8 mouse cellular contexts compared by ENCODE assay signal in genomic region chr19:4811063-4811908, GRCm38 (mm10). TPM values are rescaled to one million over a fixed set of nuclear protein-coding genes. Genes with fewer than 3 reads are reported as not detected.
DNase-seq lines count a peak whose midpoint lies in the region; ATAC-seq lines count a peak whose summit lies in the region.

Gene Gm21992, minus strand, starts transcription at chr19:4811612.
Gene Rbm14, minus strand, starts transcription at chr19:4811634.

- WGBS in heart, embryonic 14.5 days = under 1% methylated on average over 83 of the region's 83 CpGs
- WGBS in liver, embryonic 13.5 days (ENCODE audit: insufficient replicate concordance) = under 1% methylated on average over 83 of the region's 83 CpGs
- WGBS in stomach, embryonic 16.5 days = under 1% methylated on average over 83 of the region's 83 CpGs

- no peaks in the 10 kb centered on the region for H3K27me3 ChIP-seq in heart, embryonic 14.5 days (ENCODE audit: control insufficient read depth, insufficient read depth, low read length)
- no peaks in the 10 kb centered on the region for H3K27me3 ChIP-seq in liver, embryonic 13.5 days
- no peaks in the 10 kb centered on the region for H3K27me3 ChIP-seq in stomach, embryonic 16.5 days (ENCODE audit: control insufficient read depth, insufficient read depth, low read length)

- peak within 1 kb of the TSS; percentile 92 to 97 for H3K27ac ChIP-seq in heart, embryonic 14.5 days (replicated peaks in 1 of 2; ENCODE audit: control insufficient read depth in 1 of 2, insufficient read depth in 1 of 2, low read depth in 2 of 2, low read length in 2 of 2)
- H3K27ac ChIP-seq in liver, embryonic 13.5 days = peak within 1 kb of the TSS; percentile 91
- H3K27ac ChIP-seq in stomach, embryonic 16.5 days (ENCODE audit: low read length) = peak within 1 kb of the TSS; percentile 94

- H3K4me2 ChIP-seq in heart, embryonic 14.5 days (ENCODE audit: low read length) = peak within 1 kb of the TSS; percentile 89
- peak within 1 kb of the TSS; percentile 83 for H3K4me2 ChIP-seq in liver, embryonic 13.5 days
- H3K4me2 ChIP-seq in stomach, embryonic 16.5 days (ENCODE audit: low read depth, low read length) = peak within 1 kb of the TSS; percentile 61

- no peaks in the 10 kb centered on the region for H3K36me3 ChIP-seq in heart, embryonic 14.5 days (ENCODE audit: control insufficient read depth, insufficient read depth, low read length)
- peaks cover 11% of the 10 kb centered on the region for H3K36me3 ChIP-seq in liver, embryonic 13.5 days
- no peaks in the 10 kb centered on the region for H3K36me3 ChIP-seq in stomach, embryonic 16.5 days (ENCODE audit: control insufficient read depth, insufficient read depth, low read length)

- H3K9ac ChIP-seq in heart, embryonic 14.5 days (ENCODE audit: low read length) = peak within 1 kb of the TSS; percentile 89
- peak within 1 kb of the TSS; percentile 88 for H3K9ac ChIP-seq in liver, embryonic 13.5 days
- H3K9ac ChIP-seq in stomach, embryonic 16.5 days (ENCODE audit: low read length) = peak within 1 kb of the TSS; percentile 80

- no peaks in the 10 kb centered on the region for H3K9me3 ChIP-seq in heart, embryonic 14.5 days (ENCODE audit: control insufficient read depth, low read length)
- no peaks in the 10 kb centered on the region; the same call in 1 of the 2 replicates for H3K9me3 ChIP-seq in liver, embryonic 13.5 days (replicated peaks)
- H3K9me3 ChIP-seq in stomach, embryonic 16.5 days (replicated peaks; ENCODE audit: control insufficient read depth, low read length) = no peaks in the 10 kb centered on the region

- peak; percentile 95 for DNase-seq in c-Kit-negative CD71-positive TER-119-positive erythroid progenitor cells, embryonic 14.5 days (ENCODE audit: low read depth, low spot score)
- peak; percentile 94 for DNase-seq in fibroblast of lung, adult 2 months (ENCODE audit: low read depth)
- peak; percentile 99 for DNase-seq in kidney, postnatal 14 days
- peak; percentile 98 for DNase-seq in liver, embryonic 13.5 days
- peak; percentile 97 for DNase-seq in neural tube, embryonic 10.5 days (ENCODE audit: extremely low spot score, low spot score)

- peak; percentile 94 for ATAC-seq in CD4-positive, CD25-positive, alpha-beta regulatory T cell, adult 4 months
- ATAC-seq in heart, embryonic 14.5 days (ENCODE audit: insufficient number of reproducible peaks, insufficient read depth, low FRiP score, low read depth) = peak; percentile 96
- peak; percentile 93 for ATAC-seq in liver, embryonic 13.5 days (ENCODE audit: low read depth)
- ATAC-seq in stomach, embryonic 16.5 days (ENCODE audit: insufficient read depth, low FRiP score) = peak; percentile 97

- H3K4me3 ChIP-seq in heart, embryonic 14.5 days (ENCODE audit: control insufficient read depth in 1 of 2, insufficient read depth in 1 of 2, low read depth in 1 of 2, low read length in 2 of 2) = peak within 1 kb of the TSS; percentile 75 to 87
- H3K4me3 ChIP-seq in liver, embryonic 13.5 days (replicated peaks) = peak within 1 kb of the TSS; percentile 90
- H3K4me3 ChIP-seq in stomach, embryonic 16.5 days (replicated peaks; ENCODE audit: low read length) = peak within 1 kb of the TSS; percentile 97

- peaks cover 7 to 22% of the 10 kb centered on the region in 2 experiments for H3K4me1 ChIP-seq in heart, embryonic 14.5 days (ENCODE audit: control insufficient read depth in 2 of 2, insufficient read depth in 2 of 2, low read length in 2 of 2)
- peaks cover 40% of the 10 kb centered on the region for H3K4me1 ChIP-seq in liver, embryonic 13.5 days (replicated peaks)
- peaks cover 18% of the 10 kb centered on the region for H3K4me1 ChIP-seq in stomach, embryonic 16.5 days (ENCODE audit: control insufficient read depth, insufficient read depth, low read length)

RNA-seq across cellular contexts. Expression of gene Gm21992, which starts in this region (rescaled TPM):
- polyA plus RNA-seq in CD4-positive, CD25-positive, alpha-beta regulatory T cell, adult 4 months (2017; shearing (Covaris generic)) = 10 to 100 TPM; 29.3 to 43.9 TPM
- polyA plus RNA-seq in heart, embryonic 14.5 days (2014; fragmentation: Nextera tagmentation; extraction: Ambion mirVana) = 20.9 and 24.4 TPM in 2 replicates
- 18.5 and 20.7 TPM in 2 replicates for polyA plus RNA-seq in liver, embryonic 13.5 days (2015; fragmentation: Nextera tagmentation; extraction: Ambion mirVana)
- polyA plus RNA-seq in stomach, embryonic 16.5 days (2015; fragmentation: Nextera tagmentation; extraction: Ambion mirVana) = 32.1 TPM in 2 replicates

RNA-seq across cellular contexts. Expression of gene Rbm14, which starts in this region (rescaled TPM):
- polyA plus RNA-seq in CD4-positive, CD25-positive, alpha-beta regulatory T cell, adult 4 months (2017; shearing (Covaris generic)) = 10 to 100 TPM; 22.1 to 53.5 TPM
- 41.5 and 42.6 TPM in 2 replicates for polyA plus RNA-seq in heart, embryonic 14.5 days (2014; fragmentation: Nextera tagmentation; extraction: Ambion mirVana)
- polyA plus RNA-seq in liver, embryonic 13.5 days (2015; fragmentation: Nextera tagmentation; extraction: Ambion mirVana) = 38.6 and 49.4 TPM in 2 replicates
- 74.2 and 75.0 TPM in 2 replicates for polyA plus RNA-seq in stomach, embryonic 16.5 days (2015; fragmentation: Nextera tagmentation; extraction: Ambion mirVana)

Comparison
In these comparisons a context has a peak if more than half of its experiments do, and no peak if none do; other contexts are left out.
1. Peak in every context shown above with its lines: DNase-seq, ATAC-seq, H3K4me3 ChIP-seq and H3K27ac ChIP-seq.